Mouse (Mus musculus) CH12.LX (cell line): ENCODE measurements around the gene Wdr24. TPM values are rescaled to one million over a fixed set of nuclear protein-coding genes. Genes with fewer than 3 reads are reported as not detected.

ENCODE experiments used
- DNase-seq: peaks from one replicate; pipeline ENCODE4 v3.0.0-alpha.2; 2013; ENCODE audit errors: extremely low read depth
- H3K27ac ChIP-seq: 2 replicates; pipeline ENCODE4 v1.5.1; 2012; ENCODE audit warnings: low read depth, mild to moderate bottlenecking, control low read depth, moderate library complexity; ENCODE audit not compliant: insufficient read depth
- H3K27me3 ChIP-seq: replicated peaks from 2 replicates; pipeline ENCODE3; 2012; ENCODE audit warnings: inconsistent platforms
- H3K36me3 ChIP-seq, 2 experiments: replicated peaks in 1 of 2; 2 replicates each; pipeline versions ENCODE3 to v1.6.1; 2012; ENCODE audit warnings: inconsistent platforms in 1 of 2, low read length in 1 of 2, mild to moderate bottlenecking in 1 of 2, mixed read lengths in 1 of 2, moderate library complexity in 1 of 2; ENCODE audit not compliant: control insufficient read depth in 1 of 2, insufficient read depth in 1 of 2
- H3K4me1 ChIP-seq, 2 experiments: 2 replicates each; pipeline ENCODE4 v1.6.1; 2012; ENCODE audit warnings: inconsistent platforms in 1 of 2, moderate library complexity in 1 of 2; ENCODE audit not compliant: insufficient read depth in 2 of 2, control insufficient read depth in 1 of 2
- H3K4me2 ChIP-seq: 2 replicates; pipeline ENCODE4 v1.6.1; 2012; ENCODE audit warnings: low read depth, mild to moderate bottlenecking, control low read depth; ENCODE audit not compliant: poor library complexity, insufficient read depth, severe bottlenecking
- H3K4me3 ChIP-seq, 3 experiments: fragments of 150-350 bp in 1 of 3; sonication (generic) in 1 of 3; replicated peaks in 1 of 3; 2 replicates each; pipeline versions ENCODE3 to v1.5.1; 2011 to 2012; ENCODE audit warnings: low read depth in 2 of 3, low read length in 2 of 3, mild to moderate bottlenecking in 2 of 3, moderate library complexity in 2 of 3, control low read depth in 1 of 3, improper control_type of control experiment in 1 of 3, inconsistent platforms in 1 of 3, mixed read lengths in 1 of 3; ENCODE audit not compliant: poor library complexity in 1 of 3
- H3K79me2 ChIP-seq: replicated peaks from 2 replicates; pipeline ENCODE4 v1.6.1; 2012; ENCODE audit warnings: mild to moderate bottlenecking, moderate library complexity; ENCODE audit not compliant: control insufficient read depth, poor library complexity, insufficient read depth, severe bottlenecking; ENCODE audit errors: extremely low read depth
- H3K9ac ChIP-seq: 2 replicates; pipeline ENCODE4 v1.6.1; 2012; ENCODE audit warnings: low read depth, mild to moderate bottlenecking, control low read depth, moderate library complexity; ENCODE audit not compliant: insufficient read depth
- H3K9me3 ChIP-seq: replicated peaks from 2 replicates; pipeline ENCODE3; 2012; ENCODE audit warnings: low read length, inconsistent platforms, mixed read lengths
- BHLHE40 ChIP-seq: IDR thresholded peaks from 2 replicates; pipeline ENCODE4 v1.6.1; 2011; ENCODE audit warnings: mild to moderate bottlenecking, low read depth, low read length, improper control_type of control experiment
- CHD1 ChIP-seq: IDR thresholded peaks from 2 replicates; pipeline ENCODE4 v1.6.1; 2012; ENCODE audit warnings: low read depth, low read length, improper control_type of control experiment, inconsistent platforms
- CHD2 ChIP-seq: IDR thresholded peaks from 2 replicates; pipeline ENCODE4 v1.6.1; 2011; ENCODE audit warnings: low read length, improper control_type of control experiment
- CTCF ChIP-seq, 2 experiments: IDR thresholded peaks in 1 of 2; conservative IDR thresholded peaks in 1 of 2; 2 replicates each; pipeline ENCODE4 v1.5.1; 2011 to 2012; ENCODE audit warnings: low read depth in 2 of 2, low read length in 2 of 2, improper control_type of control experiment in 1 of 2, inconsistent platforms in 1 of 2, mild to moderate bottlenecking in 1 of 2, moderate library complexity in 1 of 2
- E2F4 ChIP-seq: IDR thresholded peaks from 2 replicates; pipeline ENCODE4 v1.6.1; 2011; ENCODE audit warnings: low read depth, low read length, improper control_type of control experiment; ENCODE audit not compliant: insufficient replicate concordance
- EP300 ChIP-seq: IDR thresholded peaks from 2 replicates; pipeline ENCODE4 v1.6.1; 2011; ENCODE audit warnings: low read length, improper control_type of control experiment
- IRF4 ChIP-seq: IDR thresholded peaks from 2 replicates; pipeline ENCODE4 v1.6.1; 2014; ENCODE audit warnings: low read depth, mild to moderate bottlenecking, inconsistent platforms, low read length, improper control_type of control experiment
- JUND ChIP-seq: conservative IDR thresholded peaks from 2 replicates; pipeline ENCODE4 v1.6.1; 2011; ENCODE audit warnings: low read depth, low read length, improper control_type of control experiment
- KAT2A ChIP-seq: IDR thresholded peaks from 2 replicates; pipeline ENCODE4 v1.6.1; 2012; ENCODE audit warnings: low read length, improper control_type of control experiment, inconsistent platforms; ENCODE audit not compliant: insufficient replicate concordance
- MAX ChIP-seq: IDR thresholded peaks from 2 replicates; pipeline ENCODE4 v1.6.1; 2011; ENCODE audit warnings: low read length, improper control_type of control experiment
- NRF1 ChIP-seq: IDR thresholded peaks from 2 replicates; pipeline ENCODE4 v1.6.1; 2014; ENCODE audit warnings: low read depth, mild to moderate bottlenecking, inconsistent platforms, low read length, improper control_type of control experiment, moderate library complexity
- POLR2AphosphoS2 ChIP-seq: IDR thresholded peaks from 2 replicates; pipeline ENCODE4 v1.6.1; 2011; ENCODE audit warnings: low read depth, low read length, improper control_type of control experiment
- RCOR1 ChIP-seq: conservative IDR thresholded peaks from 2 replicates; pipeline ENCODE4 v1.6.1; 2012; ENCODE audit warnings: low read depth, mild to moderate bottlenecking, inconsistent platforms, low read length, improper control_type of control experiment
- SIN3A ChIP-seq: IDR thresholded peaks from 2 replicates; pipeline ENCODE4 v1.6.1; 2012; ENCODE audit warnings: low read length, improper control_type of control experiment, inconsistent platforms
- TCF12 ChIP-seq: IDR thresholded peaks from 2 replicates; pipeline ENCODE4 v1.6.1; 2014; ENCODE audit warnings: low read depth, mild to moderate bottlenecking, inconsistent platforms, low read length, improper control_type of control experiment
- UBTF ChIP-seq: IDR thresholded peaks from 2 replicates; pipeline ENCODE4 v1.6.1; 2012; ENCODE audit warnings: low read depth, mild to moderate bottlenecking, inconsistent platforms, low read length, improper control_type of control experiment, moderate library complexity
- USF2 ChIP-seq: conservative IDR thresholded peaks from 2 replicates; pipeline ENCODE4 v1.6.1; 2011; ENCODE audit warnings: low read depth, low read length, improper control_type of control experiment
- ZC3H11A ChIP-seq: IDR thresholded peaks from 2 replicates; pipeline ENCODE4 v1.6.1; 2012; ENCODE audit warnings: low read depth, mild to moderate bottlenecking, inconsistent platforms, low read length, improper control_type of control experiment
- ZNF384 ChIP-seq: IDR thresholded peaks from 2 replicates; pipeline ENCODE4 v1.6.1; 2012; ENCODE audit warnings: low read depth, low read length, improper control_type of control experiment, inconsistent platforms
- dilution Hi-C: fragments of 300-500 bp; cut with MboI; formaldehyde crosslinking; loops from 2 replicates; pipeline ENCODE4 v1.14.3; 2020; ENCODE audit warnings: low sequenced_read_pairs; ENCODE audit not compliant: extremely low pct_unique_long_range_greater_than_20kb, extremely low pct_ligation_motif_present
- in situ Hi-C: fragments of 300-500 bp; cut with MboI; formaldehyde crosslinking; loops from 3 replicates; pipeline ENCODE4 v1.14.3; 2019; ENCODE audit warnings: low sequenced_read_pairs, low pct_ligation_motif_present, low pct_unique_long_range_greater_than_20kb, mixed read lengths
- polyA plus RNA-seq: library from polyadenylated mRNA; unstranded; fragments of >175 nt; gene quantifications from 2 replicates; pipeline ENCODE4 v1.2.1, GENCODE M21; 2012; ENCODE audit warnings: low read depth; ENCODE audit not compliant: insufficient read length
- total RNA-seq, 2 experiments: library from RNA; depleted of rRNA; stranded (reverse); fragments of 300-350 nt in 1 of 2; fragments of >200 nt in 1 of 2; gene quantifications; 2 replicates each; pipeline ENCODE4 v1.2.3; 2012 to 2014

Wdr24 gene
- total and polyA plus RNA-seq, 3 experiments: 20.4 to 28.6 (median 20.9) TPM

GRCm38 (mm10) chr17:25825984-25826570 lies 2.6 kb downstream of the Wdr24 start:
- in situ Hi-C loops: no loop called here
- no peak overlapping the region for H3K27ac ChIP-seq
- peaks cover 43 to 61% of the 10 kb centered on the region in 2 experiments for H3K36me3 ChIP-seq
- no peaks in the 10 kb centered on the region for H3K9me3 ChIP-seq
- peaks cover 19 to 49% of the 10 kb centered on the region in 2 experiments for H3K4me1 ChIP-seq
- no peak overlapping the region for H3K4me3 ChIP-seq
- no peak overlapping the region for H3K4me2 ChIP-seq
- TF ChIP-seq KAT2A (no peak), TCF12 (no peak), EP300 (no peak), IRF4 (no peak), USF2 (no peak), BHLHE40 (no peak), UBTF (no peak), MAX (no peak), CHD2 (no peak), SIN3A (no peak), POLR2AphosphoS2 (no peak), ZC3H11A (no peak), JUND (no peak), CTCF (conservative IDR thresholded peaks at IDR 0.05 in 1 of 2, IDR thresholded peaks at IDR 0.05 in 1 of 2; ENCODE audit: low read depth in 2 of 2, low read length in 2 of 2) (no peak), CHD1 (no peak), E2F4 (no peak), RCOR1 (no peak), ZNF384 (no peak)
- TF ChIP-seq, all 38 proteins: peak for 0
- H3K9ac ChIP-seq: no peak overlapping the region
- H3K27me3 ChIP-seq: peaks cover 14% of the 10 kb centered on the region
- no peak for DNase-seq
- dilution Hi-C loops: no loop called here
- peaks cover under 1% of the 10 kb centered on the region; the same call in 1 of the 2 replicates for H3K79me2 ChIP-seq

GRCm38 (mm10) chr17:25827011-25827410 lies 3.6 kb downstream of the Wdr24 start:
- dilution Hi-C loops: no loop called here
- Histone ChIP-seq H3K4me2 (no peak overlapping the region), H3K4me3 (no peak overlapping the region), H3K27ac (no peak overlapping the region), H3K27me3 (peaks cover 8% of the 10 kb centered on the region), H3K79me2 (peaks cover 9% of the 10 kb centered on the region), H3K9me3 (no peaks in the 10 kb centered on the region), H3K9ac (no peak overlapping the region), H3K4me1 (peaks cover 26 to 59% of the 10 kb centered on the region in 2 experiments), H3K36me3 (peaks cover 49 to 70% of the 10 kb centered on the region in 2 experiments)
- TF ChIP-seq NRF1: no peak
- DNase-seq: no peak
- in situ Hi-C loops: no loop called here
